Mouse (Mus musculus): ENCODE results near the gene Tacc2.
A peak's percentile ranks its signal among the peaks of the same experiment; 100 is the strongest.

GRCm38 (mm10) chr7:130605111-130605510, 27.9 kb downstream of the Tacc2 start:
- TF ChIP-seq CTCF (IDR thresholded peaks at IDR 0.05; ENCODE audit: low read depth, low read length) (peak; percentile 51), POLR2A (IDR thresholded peaks at IDR 0.05; ENCODE audit: extremely low read depth, insufficient read depth, low read length) (no peak)

All from liver, adult 2 months (tissue).